Mouse (Mus musculus) MEL (cell line): ENCODE results near the gene Pank1. TPM values are rescaled to one million over a fixed set of nuclear protein-coding genes. Genes with fewer than 3 reads are reported as not detected.

Source experiments
- DNase-seq: peaks from one replicate; pipeline ENCODE4 v3.0.0; 2011; ENCODE audit warnings: low read depth, low spot score
- H3K27ac ChIP-seq: 2 replicates; pipeline ENCODE4 v1.5.1; 2012; ENCODE audit warnings: low read depth, mild to moderate bottlenecking, control low read depth, low read length, moderate library complexity; ENCODE audit not compliant: control insufficient read depth
- H3K27me3 ChIP-seq, 2 experiments: fragments of 150-350 bp in 1 of 2; sonication (generic) in 1 of 2; 2 replicates each; pipeline ENCODE4 v1.6.1; 2012; ENCODE audit warnings: low read length in 2 of 2, mild to moderate bottlenecking in 2 of 2, improper control_type of control experiment in 1 of 2, moderate library complexity in 1 of 2; ENCODE audit not compliant: insufficient read depth in 2 of 2, control insufficient read depth in 1 of 2
- H3K36me3 ChIP-seq, 2 experiments: 2 replicates each; pipeline ENCODE4 v1.6.1; 2012 to 2014; ENCODE audit warnings: low read length in 2 of 2, improper control_type of control experiment in 1 of 2, inconsistent platforms in 1 of 2, mild to moderate bottlenecking in 1 of 2; ENCODE audit not compliant: insufficient read depth in 2 of 2, control insufficient read depth in 1 of 2
- H3K4me1 ChIP-seq, 2 experiments: fragments of 150-350 bp in 1 of 2; sonication (generic) in 1 of 2; 2 replicates each; pipeline ENCODE4 v1.6.1; 2012; ENCODE audit warnings: low read length in 2 of 2, improper control_type of control experiment in 1 of 2, mild to moderate bottlenecking in 1 of 2; ENCODE audit not compliant: insufficient read depth in 2 of 2, control insufficient read depth in 1 of 2
- H3K4me3 ChIP-seq, 2 experiments: fragments of 150-350 bp in 1 of 2; sonication (generic) in 1 of 2; 2 replicates each; pipeline ENCODE4 v1.5.1; 2012; ENCODE audit warnings: low read depth in 2 of 2, low read length in 2 of 2, mild to moderate bottlenecking in 2 of 2, moderate library complexity in 2 of 2, control low read depth in 1 of 2, improper control_type of control experiment in 1 of 2; ENCODE audit not compliant: control insufficient read depth in 1 of 2, insufficient read depth in 1 of 2
- H3K79me2 ChIP-seq: 2 replicates; pipeline ENCODE4 v1.6.1; 2012; ENCODE audit warnings: mild to moderate bottlenecking, low read length, moderate library complexity; ENCODE audit not compliant: control insufficient read depth, poor library complexity, insufficient read depth
- H3K9ac ChIP-seq: 2 replicates; pipeline ENCODE4 v1.6.1; 2012; ENCODE audit warnings: low read depth, mild to moderate bottlenecking, control low read depth, low read length, moderate library complexity; ENCODE audit not compliant: control insufficient read depth, poor library complexity, severe bottlenecking
- H3K9me3 ChIP-seq: fragments of 150-350 bp; sonication (generic); replicated peaks from 2 replicates; pipeline ENCODE4 v1.6.1; 2012; ENCODE audit warnings: mild to moderate bottlenecking, low read length, improper control_type of control experiment, moderate library complexity; ENCODE audit not compliant: insufficient read depth
- BHLHE40 ChIP-seq: IDR thresholded peaks from 2 replicates; pipeline ENCODE4 v1.6.1; 2012; ENCODE audit warnings: low read depth, mild to moderate bottlenecking, inconsistent platforms, low read length, improper control_type of control experiment, borderline replicate concordance
- CHD2 ChIP-seq: IDR thresholded peaks from 2 replicates; pipeline ENCODE4 v1.6.1; 2011; ENCODE audit warnings: low read length, improper control_type of control experiment
- E2F4 ChIP-seq: IDR thresholded peaks from 2 replicates; pipeline ENCODE4 v1.6.1; 2011; ENCODE audit warnings: low read depth, low read length, improper control_type of control experiment, borderline replicate concordance
- ELF1 ChIP-seq: IDR thresholded peaks from 2 replicates; pipeline ENCODE4 v1.6.1; 2014; ENCODE audit warnings: low read depth, mild to moderate bottlenecking, inconsistent platforms, low read length, improper control_type of control experiment, moderate library complexity
- EP300 ChIP-seq, 2 experiments: IDR thresholded peaks; 2 replicates each; pipeline ENCODE4 v1.6.1; 2011; ENCODE audit warnings: improper control_type of control experiment in 2 of 2, low read length in 2 of 2, low read depth in 1 of 2, mild to moderate bottlenecking in 1 of 2
- GABPA ChIP-seq: IDR thresholded peaks from 2 replicates; pipeline ENCODE4 v1.6.1; 2012; ENCODE audit warnings: low read depth, mild to moderate bottlenecking, inconsistent platforms, low read length, improper control_type of control experiment, moderate library complexity
- GATA1 ChIP-seq: IDR thresholded peaks from 2 replicates; pipeline ENCODE4 v1.6.1; 2011; ENCODE audit warnings: low read depth, low read length, improper control_type of control experiment
- JUND ChIP-seq: IDR thresholded peaks from 2 replicates; pipeline ENCODE4 v1.6.1; 2011; ENCODE audit warnings: low read depth, mild to moderate bottlenecking, improper control_type of control experiment, low read length
- KAT2A ChIP-seq: conservative IDR thresholded peaks from 2 replicates; pipeline ENCODE4 v1.6.1; 2012; ENCODE audit warnings: low read depth, low read length, improper control_type of control experiment, inconsistent platforms
- MAX ChIP-seq: IDR thresholded peaks from 2 replicates; pipeline ENCODE4 v1.6.1; 2011; ENCODE audit warnings: low read length, improper control_type of control experiment
- MAZ ChIP-seq: IDR thresholded peaks from 2 replicates; pipeline ENCODE4 v1.6.1; 2012; ENCODE audit warnings: low read depth, mild to moderate bottlenecking, inconsistent platforms, low read length, improper control_type of control experiment
- MEF2A ChIP-seq: IDR thresholded peaks from 2 replicates; pipeline ENCODE4 v1.6.1; 2014; ENCODE audit warnings: low read depth, mild to moderate bottlenecking, inconsistent platforms, low read length, improper control_type of control experiment; ENCODE audit not compliant: poor library complexity, insufficient replicate concordance, severe bottlenecking; ENCODE audit errors: extremely low read depth
- MXI1 ChIP-seq: IDR thresholded peaks from 2 replicates; pipeline ENCODE4 v1.6.1; 2011; ENCODE audit warnings: mild to moderate bottlenecking, low read depth, low read length, improper control_type of control experiment
- MYB ChIP-seq: IDR thresholded peaks from 2 replicates; pipeline ENCODE4 v1.6.1; 2011; ENCODE audit warnings: mild to moderate bottlenecking, low read depth, low read length, improper control_type of control experiment
- NELFE ChIP-seq: IDR thresholded peaks from 2 replicates; pipeline ENCODE4 v1.6.1; 2011; ENCODE audit warnings: low read depth, low read length, improper control_type of control experiment
- POLR2A ChIP-seq, 2 experiments: IDR thresholded peaks; 2 replicates each; pipeline ENCODE4 v1.6.1; 2011 to 2012; ENCODE audit warnings: low read length in 2 of 2, mild to moderate bottlenecking in 2 of 2, control low read depth in 1 of 2, improper control_type of control experiment in 1 of 2, low read depth in 1 of 2, moderate library complexity in 1 of 2; ENCODE audit not compliant: control insufficient read depth in 1 of 2, insufficient read depth in 1 of 2, poor library complexity in 1 of 2
- POLR2AphosphoS2 ChIP-seq: IDR thresholded peaks from 2 replicates; pipeline ENCODE4 v1.6.1; 2011; ENCODE audit warnings: low read length, improper control_type of control experiment
- POLR2AphosphoS5 ChIP-seq: IDR thresholded peaks from 2 replicates; pipeline ENCODE4 v1.6.1; 2012; ENCODE audit warnings: low read depth, borderline replicate concordance, mild to moderate bottlenecking, inconsistent platforms, low read length, moderate library complexity, mixed read lengths
- RAD21 ChIP-seq: IDR thresholded peaks from 2 replicates; pipeline ENCODE4 v1.6.1; 2011; ENCODE audit warnings: mild to moderate bottlenecking, low read depth, low read length, improper control_type of control experiment
- SMC3 ChIP-seq: IDR thresholded peaks from 2 replicates; pipeline ENCODE4 v1.6.1; 2011; ENCODE audit warnings: low read depth, low read length, improper control_type of control experiment
- TAL1 ChIP-seq: IDR thresholded peaks from 2 replicates; pipeline ENCODE4 v1.6.1; 2012; ENCODE audit warnings: mild to moderate bottlenecking, inconsistent platforms, low read length, moderate library complexity, mixed read lengths
- TBP ChIP-seq: IDR thresholded peaks from 2 replicates; pipeline ENCODE4 v1.8.0; 2011; ENCODE audit warnings: low read depth, low read length, improper control_type of control experiment
- UBTF ChIP-seq: IDR thresholded peaks from 2 replicates; pipeline ENCODE4 v1.6.1; 2012; ENCODE audit warnings: low read depth, mild to moderate bottlenecking, inconsistent platforms, low read length, improper control_type of control experiment, moderate library complexity, borderline replicate concordance; ENCODE audit not compliant: insufficient read depth
- USF2 ChIP-seq, 2 experiments: IDR thresholded peaks; 2 replicates each; pipeline ENCODE4 v1.6.1; 2011 to 2012; ENCODE audit warnings: improper control_type of control experiment in 2 of 2, low read length in 2 of 2, borderline replicate concordance in 1 of 2, inconsistent platforms in 1 of 2, low read depth in 1 of 2, mild to moderate bottlenecking in 1 of 2; ENCODE audit not compliant: insufficient read depth in 1 of 2
- ZC3H11A ChIP-seq: IDR thresholded peaks from 2 replicates; pipeline ENCODE4 v1.6.1; 2012; ENCODE audit warnings: low read depth, mild to moderate bottlenecking, inconsistent platforms, low read length, improper control_type of control experiment
- ZNF384 ChIP-seq: IDR thresholded peaks from 2 replicates; pipeline ENCODE4 v1.6.1; 2012; ENCODE audit warnings: low read depth, mild to moderate bottlenecking, inconsistent platforms, low read length, improper control_type of control experiment
- polyA plus RNA-seq, 2 experiments: library from polyadenylated mRNA; stranded (reverse) in 1 of 2; unstranded in 1 of 2; fragments of >175 nt in 1 of 2; fragments of >200 nt in 1 of 2; gene quantifications; 2 replicates each; pipeline versions ENCODE4 v1.2.1 to v1.2.4; 2012; ENCODE audit warnings: low replicate concordance in 2 of 2, low read depth in 1 of 2; ENCODE audit not compliant: insufficient read length in 2 of 2, insufficient read depth in 1 of 2, missing spikeins in 1 of 2
- total RNA-seq: library from RNA; depleted of rRNA; stranded (reverse); fragments of 300-350 nt; gene quantifications from 2 replicates; pipeline ENCODE4 v1.2.3, GENCODE M21; 2012

The Pank1 gene
- total and polyA plus RNA-seq, 3 experiments = 7.2 to 7.6 TPM; not detected in 1

DNA sequence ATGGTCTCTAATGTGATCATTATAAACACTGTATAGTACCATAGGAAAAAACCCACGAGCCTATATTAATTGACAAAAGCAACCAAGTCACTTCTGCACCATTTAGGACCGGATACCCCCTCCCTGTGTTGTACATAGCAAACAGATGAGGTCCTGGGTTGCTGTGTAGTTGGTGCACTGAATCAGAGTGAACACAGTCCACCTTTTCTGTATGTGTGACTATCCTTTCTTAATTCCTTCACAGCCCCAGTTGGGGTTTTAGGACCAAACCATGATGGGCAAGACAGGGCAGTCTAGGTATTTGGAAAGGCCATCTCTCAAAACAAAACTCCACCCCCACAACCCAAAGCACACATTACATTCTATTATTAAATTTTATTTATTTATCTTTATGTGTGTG lies 22.5 kb upstream of the Pank1 start:
- no peak overlapping the region for H3K9ac ChIP-seq
- TF ChIP-seq MXI1 = no peak
- no peak for TF ChIP-seq E2F4
- TF ChIP-seq SMC3 = no peak
- TF ChIP-seq MEF2A = no peak
- TF ChIP-seq TBP = no peak
- no peak for TF ChIP-seq GABPA
- TF ChIP-seq ELF1 = no peak
- no peak for TF ChIP-seq MAX
- no peak for TF ChIP-seq UBTF
- no peak for TF ChIP-seq TAL1
- TF ChIP-seq POLR2A (IDR thresholded peaks at IDR 0.05; ENCODE audit: control insufficient read depth in 1 of 2, insufficient read depth in 1 of 2, low read depth in 1 of 2, low read length in 2 of 2, poor library complexity in 1 of 2) = no peak
- TF ChIP-seq CHD2 = no peak
- no peak for TF ChIP-seq MYB
- no peak for TF ChIP-seq MAZ
- TF ChIP-seq EP300 (IDR thresholded peaks at IDR 0.05; ENCODE audit: low read depth in 1 of 2, low read length in 2 of 2) = no peak
- no peak for TF ChIP-seq POLR2AphosphoS5
- no peak for TF ChIP-seq ZNF384
- TF ChIP-seq JUND = no peak
- TF ChIP-seq POLR2AphosphoS2 = no peak
- DNase-seq = no peak

DNA sequence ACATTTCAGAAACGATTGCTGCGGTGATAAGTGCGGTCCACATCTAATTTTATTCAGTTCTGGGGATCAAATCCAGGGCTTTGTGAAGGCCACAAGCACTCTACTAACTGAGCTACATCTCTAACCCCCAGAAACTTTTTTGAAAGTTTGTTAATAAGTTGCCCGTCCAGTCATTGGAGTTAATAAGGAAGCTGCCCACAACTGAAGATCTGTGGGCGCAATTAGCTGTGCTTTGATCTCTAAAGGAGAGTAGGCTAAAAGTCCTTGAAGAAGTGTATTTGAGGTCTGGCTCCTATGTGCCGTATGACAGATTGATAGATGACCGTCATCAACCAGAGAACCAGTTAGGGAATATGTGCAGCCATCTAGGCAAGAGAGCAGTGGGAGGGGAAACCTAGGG lies 22.0 kb upstream of the Pank1 start:
- no peaks in the 10 kb centered on the region for H3K27me3 ChIP-seq
- H3K9ac ChIP-seq = no peak overlapping the region
- H3K9me3 ChIP-seq = no peaks in the 10 kb centered on the region
- H3K4me1 ChIP-seq = peaks cover 12 to 18% of the 10 kb centered on the region in 2 experiments
- peaks cover 0 to 15% of the 10 kb centered on the region in 2 experiments; a peak in 2 of 4 replicates for H3K36me3 ChIP-seq
- TF ChIP-seq BHLHE40 (no peak), ZC3H11A (no peak), MYB (no peak), KAT2A (no peak), GATA1 (no peak), RAD21 (no peak), ZNF384 (no peak), POLR2AphosphoS2 (no peak), USF2 (IDR thresholded peaks at IDR 0.05; ENCODE audit: borderline replicate concordance in 1 of 2, insufficient read depth in 1 of 2, low read depth in 1 of 2, low read length in 2 of 2) (no peak), MEF2A (no peak), NELFE (no peak)
- no peak for DNase-seq
- H3K27ac ChIP-seq = no peak overlapping the region
- H3K4me3 ChIP-seq = no peak overlapping the region
- H3K79me2 ChIP-seq = no peaks in the 10 kb centered on the region

More for the DNA sequence above, 22.5 kb upstream of the Pank1 start:
- H3K4me1 ChIP-seq = peaks cover 17 to 21% of the 10 kb centered on the region in 2 experiments
- no peaks in the 10 kb centered on the region for H3K79me2 ChIP-seq
- H3K4me3 ChIP-seq = no peak overlapping the region
- H3K27ac ChIP-seq = no peak overlapping the region
- H3K36me3 ChIP-seq = peaks cover 0 to 19% of the 10 kb centered on the region in 2 experiments; a peak in 2 of 4 replicates
- H3K27me3 ChIP-seq = no peaks in the 10 kb centered on the region
- no peaks in the 10 kb centered on the region for H3K9me3 ChIP-seq
